Mouse (Mus musculus) E14TG2a.4 (cell line): ENCODE data around the gene Tfb2m.

ENCODE experiments used
- CTCF ChIP-seq: conservative IDR thresholded peaks from 2 replicates; pipeline ENCODE4 v1.5.1; 2014; ENCODE audit warnings: low read length
- NANOG ChIP-seq: IDR thresholded peaks from 2 replicates; pipeline ENCODE4 v1.6.1; 2014; ENCODE audit warnings: borderline replicate concordance, low read length, mixed read lengths
- POU5F1 ChIP-seq: IDR thresholded peaks from 2 replicates; pipeline ENCODE4 v1.6.1; 2014; ENCODE audit warnings: low read length, borderline replicate concordance

GRCm38 (mm10) chr1:179581422-179581821 is 35.4 kb upstream of the Tfb2m start:
- TF ChIP-seq NANOG (no peak), CTCF (no peak), POU5F1 (no peak)
